Mouse (Mus musculus) embryonic facial prominence, embryonic 11.5 days (tissue): ENCODE data around the gene Ccdc12. TPM values are rescaled to one million over a fixed set of nuclear protein-coding genes. Genes with fewer than 3 reads are reported as not detected.
"Not testable (repeated sequence)": the region's sequence is repeated elsewhere in the genome, so short reads cannot be mapped to it uniquely, and the experiment has no call there.

ENCODE experiments used
- ATAC-seq: fragments of 200-750 bp; cut with Nextera tagmentation; replicated peaks from 2 replicates; pipeline ENCODE4 v1.8.0; 2017; ENCODE audit warnings: low read depth; ENCODE audit not compliant: insufficient number of reproducible peaks, low FRiP score, low TSS enrichment
- DNase-seq: peaks from one replicate; pipeline ENCODE4 v3.0.0-alpha.2; 2015; ENCODE audit warnings: low spot score
- H3K27ac ChIP-seq: fragments of 300-500 bp; sonication (generic); replicated peaks from 2 replicates; pipeline ENCODE4 v1.5.1; 2014; ENCODE audit warnings: mild to moderate bottlenecking, low read depth, low read length, control low read depth
- H3K27me3 ChIP-seq: fragments of 300-500 bp; sonication (generic); 2 replicates; pipeline ENCODE4 v1.6.1; 2014; ENCODE audit warnings: mild to moderate bottlenecking, low read length, moderate library complexity, mixed read lengths; ENCODE audit not compliant: control insufficient read depth, insufficient read depth
- H3K36me3 ChIP-seq: fragments of 300-500 bp; sonication (generic); replicated peaks from 2 replicates; pipeline ENCODE4 v1.6.1; 2014; ENCODE audit warnings: low read depth, mild to moderate bottlenecking, low read length, moderate library complexity, mixed read lengths; ENCODE audit not compliant: control insufficient read depth, insufficient read depth
- H3K4me1 ChIP-seq: fragments of 300-500 bp; sonication (generic); 2 replicates; pipeline ENCODE4 v1.6.1; 2014; ENCODE audit warnings: low read length, mixed read lengths; ENCODE audit not compliant: control insufficient read depth, insufficient read depth
- H3K4me2 ChIP-seq: fragments of 300-500 bp; sonication (generic); 2 replicates; pipeline ENCODE4 v1.6.1; 2014; ENCODE audit warnings: low read depth, mild to moderate bottlenecking, control low read depth, low read length, moderate library complexity
- H3K4me3 ChIP-seq: fragments of 300-500 bp; sonication (generic); 2 replicates; pipeline ENCODE4 v1.5.1; 2014; ENCODE audit warnings: low read depth, low read length, control low read depth
- H3K9ac ChIP-seq: fragments of 300-500 bp; sonication (generic); replicated peaks from 2 replicates; pipeline ENCODE4 v1.6.1; 2014; ENCODE audit warnings: mild to moderate bottlenecking, control low read depth, low read length
- H3K9me3 ChIP-seq: fragments of 300-500 bp; sonication (generic); replicated peaks from 2 replicates; pipeline ENCODE4 v1.6.1; 2016; ENCODE audit warnings: mild to moderate bottlenecking, low read length, inconsistent platforms, mixed read lengths; ENCODE audit not compliant: control insufficient read depth
- WGBS: fragments of 180-500 bp; shearing (Covaris S2); extraction: QIAGEN DNeasy Blood & Tissue Kit; methylation state at CpG from one replicate; pipeline ENCODE4 v1.1.7; 2014; 5-methylcytosine and 5-hydroxymethylcytosine counted together
- polyA plus RNA-seq: library from polyadenylated mRNA; unstranded; fragments of >200 nt; fragmentation: Nextera tagmentation; extraction: Ambion mirVana; gene quantifications from 2 replicates; pipeline ENCODE4 v1.2.1, GENCODE M21; 2014

Ccdc12 gene
- polyA plus RNA-seq, 1 experiment from 2014 or later = 118 TPM

DNA sequence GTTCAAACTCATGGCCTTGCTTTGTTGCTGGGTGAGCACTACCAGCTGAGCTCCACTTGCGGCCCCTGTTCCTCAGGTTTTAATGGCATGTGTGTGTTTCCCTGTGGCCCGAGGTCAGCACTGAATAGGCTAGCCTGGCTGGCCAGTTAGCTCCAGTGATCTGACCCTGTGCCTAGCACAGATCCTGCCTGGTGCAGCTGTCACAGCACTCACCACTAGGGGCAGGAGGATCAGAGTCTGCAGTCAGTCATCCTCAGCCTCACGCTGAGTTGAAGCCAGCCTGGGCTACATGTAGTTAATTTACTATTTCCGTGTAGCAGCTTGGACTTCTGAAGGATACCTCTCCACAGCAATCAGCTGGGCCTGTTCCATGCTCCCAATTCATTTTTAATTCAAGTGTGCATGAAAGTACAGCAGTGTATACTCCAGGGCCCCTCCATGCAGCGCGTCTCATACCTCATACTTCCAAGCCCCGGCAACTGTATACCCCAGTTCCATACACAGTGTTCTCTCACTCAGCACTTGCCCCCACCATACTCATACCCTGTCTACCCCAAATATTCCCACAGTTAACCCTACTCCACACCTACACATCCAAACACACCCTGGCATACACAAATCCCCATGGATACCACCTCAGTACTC, 16.3 kb downstream of the Ccdc12 start:
- Histone ChIP-seq H3K27me3 (no peaks in the 10 kb centered on the region), H3K4me3 (no peak overlapping the region), H3K36me3 (no peaks in the 10 kb centered on the region), H3K4me1 (no peaks in the 10 kb centered on the region), H3K27ac (no peak overlapping the region), H3K4me2 (no peak overlapping the region), H3K9ac (no peak overlapping the region), H3K9me3 (no peaks in the 10 kb centered on the region)
- 64% methylated on average over 7 of the region's 7 CpGs for WGBS
- DNase-seq (no peak), ATAC-seq (peak; percentile 20; the same call in 1 of the 2 replicates)

DNA sequence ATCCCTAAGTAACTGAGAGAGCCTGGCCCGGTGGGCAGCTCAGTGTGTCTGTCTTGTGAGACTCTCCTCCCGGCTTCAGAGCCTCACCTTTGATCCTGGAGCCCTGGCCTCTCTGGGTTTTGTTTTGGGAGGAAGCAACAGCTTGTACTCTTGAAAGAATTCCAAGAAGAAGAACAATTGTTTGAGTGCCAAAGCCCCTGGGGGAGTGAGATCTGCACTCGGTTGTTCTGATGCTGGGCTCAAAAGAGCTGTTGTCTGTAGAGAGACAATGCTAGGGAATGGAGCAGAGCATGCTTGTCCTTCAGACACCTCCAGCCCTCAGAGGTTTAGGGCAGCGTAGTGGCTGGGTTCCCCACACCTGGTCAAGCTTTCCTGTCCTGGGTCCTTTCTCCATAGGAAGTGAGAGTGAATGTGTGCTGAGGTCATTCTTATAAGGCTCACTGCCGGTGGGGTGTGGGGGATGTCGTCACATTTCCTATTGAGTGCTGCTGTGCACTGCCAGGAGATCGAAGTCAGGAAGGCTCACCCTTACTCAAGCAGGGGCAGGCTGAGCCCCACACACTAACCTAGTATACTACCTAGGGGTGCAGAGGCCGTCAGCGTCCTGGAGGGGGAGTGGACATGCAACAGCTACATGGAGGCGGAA, 16.9 kb downstream of the Ccdc12 start:
- 60% methylated on average over 10 of the region's 10 CpGs for whole genome bisulfite sequencing
- no peak for DNase-seq
- no peaks in the 10 kb centered on the region for H3K27me3 ChIP-seq
- no peak overlapping the region for H3K4me3 ChIP-seq
- H3K4me1 ChIP-seq = no peaks in the 10 kb centered on the region
- ATAC-seq = no peak
- H3K9me3 ChIP-seq = no peaks in the 10 kb centered on the region
- no peak overlapping the region for H3K4me2 ChIP-seq
- no peaks in the 10 kb centered on the region for H3K36me3 ChIP-seq
- H3K9ac ChIP-seq = no peak overlapping the region
- no peak overlapping the region for H3K27ac ChIP-seq

DNA sequence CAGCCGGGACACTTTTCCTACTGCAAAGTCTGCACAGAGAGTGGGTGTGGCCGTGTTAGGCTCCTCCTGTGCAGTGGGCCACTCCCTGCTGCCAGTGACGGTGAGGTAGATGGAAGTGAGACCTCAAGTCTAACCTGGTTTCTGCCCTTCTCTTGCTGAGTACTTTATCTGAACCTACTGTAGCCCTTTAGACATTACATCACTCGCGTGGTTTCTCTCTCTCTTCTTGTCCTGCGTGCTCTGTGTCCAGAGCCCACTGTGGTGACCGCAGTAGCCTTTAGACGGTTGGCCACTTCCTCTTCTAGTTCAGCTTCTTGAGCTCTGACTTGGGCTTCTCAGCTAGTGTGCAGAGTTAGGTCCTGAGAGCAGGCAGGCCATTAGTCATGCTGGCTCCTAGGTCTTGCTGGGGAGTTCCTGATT, 20.2 kb downstream of the Ccdc12 start:
- no peaks in the 10 kb centered on the region for H3K4me1 ChIP-seq
- no peaks in the 10 kb centered on the region for H3K9me3 ChIP-seq
- no peaks in the 10 kb centered on the region for H3K27me3 ChIP-seq
- no peaks in the 10 kb centered on the region for H3K36me3 ChIP-seq
- DNase-seq (no peak), ATAC-seq (no peak)
- no peak overlapping the region for H3K4me3 ChIP-seq
- WGBS = 87% methylated on average over 8 of the region's 8 CpGs
- H3K9ac ChIP-seq = no peak overlapping the region
- no peak overlapping the region for H3K4me2 ChIP-seq
- H3K27ac ChIP-seq = no peak overlapping the region

DNA sequence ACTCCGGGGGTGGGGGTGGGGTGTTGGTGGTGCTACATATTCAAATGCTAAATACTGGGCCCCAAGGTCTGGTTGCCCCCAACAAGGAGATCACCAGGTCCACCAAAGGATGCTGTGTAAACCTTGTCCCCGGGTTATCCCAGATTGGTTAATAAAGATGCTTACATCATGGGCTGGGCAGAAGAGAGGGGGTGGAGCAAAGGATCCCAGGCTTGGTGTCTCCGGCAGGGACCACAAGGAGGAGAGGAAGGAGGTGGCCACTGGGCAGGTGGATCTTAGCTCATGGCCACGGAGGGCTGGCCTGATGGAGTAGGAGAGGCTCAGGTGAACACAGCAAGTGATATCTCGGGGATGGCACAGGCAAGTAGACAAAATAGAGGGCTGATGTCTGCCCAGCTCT, 22.6 kb downstream of the Ccdc12 start:
- Histone ChIP-seq H3K9me3 (no peaks in the 10 kb centered on the region), H3K36me3 (no peaks in the 10 kb centered on the region), H3K27me3 (no peaks in the 10 kb centered on the region), H3K4me2 (no peak overlapping the region), H3K27ac (no peak overlapping the region), H3K4me3 (no peak overlapping the region), H3K9ac (no peak overlapping the region), H3K4me1 (no peaks in the 10 kb centered on the region)
- ATAC-seq = no peak
- no peak for DNase-seq
- 60% methylated on average over 5 of the region's 5 CpGs for WGBS

DNA sequence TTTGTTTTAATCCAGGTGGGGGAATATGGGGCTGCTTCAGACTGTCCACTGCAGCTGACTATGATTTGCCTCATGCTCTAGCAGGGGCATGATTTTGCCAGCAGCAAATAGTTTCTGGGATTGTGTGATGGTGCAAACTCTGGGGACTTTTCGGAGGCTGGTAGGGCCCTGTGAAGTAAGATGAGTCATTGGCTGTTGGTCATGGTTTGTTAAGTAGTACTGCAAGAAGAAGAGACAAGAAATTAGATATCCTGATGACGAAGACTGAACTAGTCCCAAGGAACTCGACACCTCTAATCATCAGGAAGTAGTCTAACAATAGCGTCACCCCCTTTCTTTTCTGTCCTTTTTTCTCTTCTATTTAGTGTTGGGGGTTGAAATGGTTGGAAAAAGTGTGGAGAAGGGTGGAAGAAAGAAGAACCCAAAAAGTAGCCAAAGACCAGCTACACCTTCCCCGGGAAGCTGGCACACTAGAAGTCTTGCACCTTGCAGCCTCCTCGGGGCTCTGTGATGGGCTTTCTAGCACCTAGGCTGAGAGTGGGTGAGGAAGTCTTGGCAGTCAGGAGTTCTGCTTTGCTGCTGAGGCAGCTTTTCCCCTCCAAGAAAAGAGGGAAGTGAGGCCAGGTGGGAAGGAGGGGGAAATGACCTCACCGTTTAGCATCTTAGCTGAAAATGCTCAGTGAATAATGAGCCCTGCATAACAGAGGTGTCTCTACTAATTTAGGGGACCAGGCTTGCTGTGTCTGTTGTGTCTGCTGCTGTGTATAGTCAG, 24.6 kb downstream of the Ccdc12 start:
- ATAC-seq (no peak), DNase-seq (no peak)
- no peak overlapping the region for H3K27ac ChIP-seq

DNA sequence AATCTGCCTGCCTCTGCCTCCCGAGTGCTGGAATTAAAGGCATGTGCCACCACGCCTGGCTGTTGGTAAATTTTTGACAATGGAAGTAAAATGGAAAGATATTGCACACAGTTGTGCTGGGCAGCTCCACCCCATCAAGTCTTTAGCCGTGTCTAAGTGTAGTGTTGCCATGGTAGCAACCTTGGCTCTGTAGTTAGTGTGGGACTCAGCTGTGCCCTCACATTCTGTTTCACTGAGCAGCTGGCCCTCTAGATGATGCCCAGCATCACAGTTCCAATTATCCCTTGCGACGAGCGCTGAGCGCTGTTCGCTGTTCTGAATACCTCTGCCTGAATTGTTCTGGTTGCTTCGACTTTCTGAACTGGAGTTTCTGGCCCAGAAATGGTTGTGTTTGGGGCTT, 25.5 kb downstream of the Ccdc12 start:
- Histone ChIP-seq H3K9ac (no peak overlapping the region), H3K4me2 (no peak overlapping the region), H3K9me3 (no peaks in the 10 kb centered on the region), H3K4me3 (no peak overlapping the region), H3K27ac (no peak overlapping the region), H3K36me3 (no peaks in the 10 kb centered on the region), H3K4me1 (no peaks in the 10 kb centered on the region), H3K27me3 (no peaks in the 10 kb centered on the region)
- ATAC-seq (peak; percentile 63; the same call in 1 of the 2 replicates), DNase-seq (no peak)
- 75% methylated on average over 9 of the region's 9 CpGs for WGBS

More for the DNA sequence above, 24.6 kb downstream of the Ccdc12 start:
- no peak overlapping the region for H3K4me2 ChIP-seq
- H3K9ac ChIP-seq = no peak overlapping the region
- no peaks in the 10 kb centered on the region for H3K27me3 ChIP-seq
- no peaks in the 10 kb centered on the region for H3K4me1 ChIP-seq
- no peak overlapping the region for H3K4me3 ChIP-seq
- H3K9me3 ChIP-seq = no peaks in the 10 kb centered on the region
- no peaks in the 10 kb centered on the region for H3K36me3 ChIP-seq
- 80% methylated on average over 7 of the region's 7 CpGs for WGBS

DNA sequence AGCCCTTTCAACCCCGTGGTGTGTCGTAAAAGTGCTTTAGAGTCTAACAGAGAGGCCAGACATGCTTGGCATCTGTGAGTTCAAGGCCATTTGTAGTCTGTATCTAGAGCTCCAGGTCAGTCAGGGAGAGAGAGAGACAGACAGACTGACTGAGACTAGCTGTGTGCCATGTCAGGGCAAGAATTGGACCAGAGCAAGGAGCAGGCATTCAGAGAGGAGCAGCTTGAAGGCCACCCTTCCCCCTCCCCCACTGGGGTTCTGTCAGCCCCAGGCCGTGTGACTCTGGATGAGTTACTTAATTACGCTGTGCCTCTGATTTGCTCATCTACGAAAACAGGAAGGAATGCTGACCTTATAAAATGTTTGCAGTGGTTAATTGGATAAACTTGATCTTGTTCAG, 26.0 kb downstream of the Ccdc12 start:
- 51% methylated on average over 5 of the region's 5 CpGs for WGBS
- no peak for DNase-seq
- Histone ChIP-seq H3K27me3 (no peaks in the 10 kb centered on the region), H3K4me1 (no peaks in the 10 kb centered on the region), H3K9me3 (no peaks in the 10 kb centered on the region), H3K4me3 (no peak overlapping the region), H3K27ac (no peak overlapping the region), H3K9ac (no peak overlapping the region), H3K4me2 (no peak overlapping the region), H3K36me3 (no peaks in the 10 kb centered on the region)
- ATAC-seq = no peak

DNA sequence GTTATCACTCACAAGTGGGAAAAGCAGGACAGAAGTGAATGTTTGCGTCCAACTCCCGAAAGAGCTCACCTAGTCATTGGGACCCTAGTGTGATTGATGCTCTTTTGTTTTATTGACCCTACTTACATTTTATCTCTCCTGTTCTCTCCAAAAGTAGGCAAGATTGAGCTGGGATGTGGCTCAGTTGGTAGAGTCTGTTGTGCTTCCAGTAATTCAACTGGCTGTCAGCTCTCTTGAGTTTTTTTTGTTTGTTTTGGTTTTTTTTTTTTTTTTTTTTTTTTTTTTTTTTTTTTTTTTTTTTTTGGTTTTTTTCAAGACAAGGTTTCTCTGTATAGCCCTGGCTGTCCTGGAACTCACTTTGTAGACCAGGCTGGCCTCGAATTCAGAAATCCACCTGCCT, 26.4 kb downstream of the Ccdc12 start:
- 72% methylated on average over 3 of the region's 3 CpGs for WGBS
- not testable (repeated sequence) for H3K9ac ChIP-seq, H3K4me2 ChIP-seq, ATAC-seq, H3K36me3 ChIP-seq, H3K9me3 ChIP-seq, H3K27ac ChIP-seq, H3K4me3 ChIP-seq, H3K27me3 ChIP-seq, H3K4me1 ChIP-seq, DNase-seq
